Mouse (Mus musculus) E14TG2a.4 (cell line): ENCODE data around the gene Pkp4.

Experiments used
- H3K27me3 ChIP-seq: 2 replicates; pipeline ENCODE4 v1.6.1; 2014; ENCODE audit warnings: low read length, control low read depth; ENCODE audit not compliant: insufficient read depth
- H3K36me3 ChIP-seq: 2 replicates; pipeline ENCODE4 v1.6.1; 2014; ENCODE audit warnings: low read length, control low read depth; ENCODE audit not compliant: insufficient read depth
- H3K4me1 ChIP-seq: replicated peaks from 2 replicates; pipeline ENCODE4 v1.6.1; 2014; ENCODE audit warnings: low read depth, low read length, control low read depth
- H3K4me3 ChIP-seq: replicated peaks from 2 replicates; pipeline ENCODE4 v1.5.1; 2014; ENCODE audit warnings: mild to moderate bottlenecking, low read length
- H3K9me3 ChIP-seq: 2 replicates; pipeline ENCODE4 v1.6.1; 2014; ENCODE audit warnings: low read length, control low read depth
- CTCF ChIP-seq: conservative IDR thresholded peaks from 2 replicates; pipeline ENCODE4 v1.5.1; 2014; ENCODE audit warnings: low read length
- NANOG ChIP-seq: IDR thresholded peaks from 2 replicates; pipeline ENCODE4 v1.6.1; 2014; ENCODE audit warnings: borderline replicate concordance, low read length, mixed read lengths
- POU5F1 ChIP-seq: IDR thresholded peaks from 2 replicates; pipeline ENCODE4 v1.6.1; 2014; ENCODE audit warnings: low read length, borderline replicate concordance

Pkp4 gene

GRCm38 (mm10) chr2:59160605-59160963 lies at the start of gene Pkp4, which contains the start of gene Ccdc148:
Gene Pkp4, plus strand, starts transcription at chr2:59160850.
Gene Ccdc148, minus strand, starts transcription at chr2:59160683.
- Histone ChIP-seq H3K4me3 (peak within 1 kb of the TSS; percentile 96), H3K4me1 (peaks cover 44% of the 10 kb centered on the region), H3K27me3 (no peaks in the 10 kb centered on the region), H3K36me3 (peaks cover 12% of the 10 kb centered on the region; the same call in 1 of the 2 replicates), H3K9me3 (no peaks in the 10 kb centered on the region)
- TF ChIP-seq POU5F1 (no peak), NANOG (no peak), CTCF (no peak)

- no peak overlapping the region for H3K4me3 ChIP-seq
- no peaks in the 10 kb centered on the region for H3K36me3 ChIP-seq
- peaks cover 4% of the 10 kb centered on the region for H3K9me3 ChIP-seq
- H3K27me3 ChIP-seq = 0 out of 2 replicates have a peak, but pooled peaks cover 2% of the 10 kb centered on the region
- H3K4me1 ChIP-seq = no peaks in the 10 kb centered on the region
- TF ChIP-seq POU5F1 = no peak
- no peak for TF ChIP-seq NANOG
- TF ChIP-seq CTCF = no peak
Observed at GRCm38 (mm10) chr2:59129023-59129422, 31.6 kb upstream of the Pkp4 start.

- no peaks in the 10 kb centered on the region for H3K4me1 ChIP-seq
- no peak overlapping the region for H3K4me3 ChIP-seq
- no peak for TF ChIP-seq POU5F1
- TF ChIP-seq CTCF = no peak
- TF ChIP-seq NANOG = no peak
Observed at GRCm38 (mm10) chr2:59129821-59130220, 30.8 kb upstream of the Pkp4 start.

GRCm38 (mm10) chr2:59131044-59131443 lies 29.6 kb upstream of the Pkp4 start:
- Histone ChIP-seq H3K36me3 (no peaks in the 10 kb centered on the region), H3K4me3 (no peak overlapping the region), H3K27me3 (0 out of 2 replicates have a peak, but pooled peaks cover 10% of the 10 kb centered on the region), H3K9me3 (no peaks in the 10 kb centered on the region), H3K4me1 (no peaks in the 10 kb centered on the region)
- TF ChIP-seq NANOG (no peak), CTCF (no peak), POU5F1 (no peak)

More at GRCm38 (mm10) chr2:59129821-59130220, 30.8 kb upstream of the Pkp4 start:
- Histone ChIP-seq H3K9me3 (no peaks in the 10 kb centered on the region), H3K27me3 (0 out of 2 replicates have a peak, but pooled peaks cover 8% of the 10 kb centered on the region), H3K36me3 (no peaks in the 10 kb centered on the region)

GRCm38 (mm10) chr2:59155428-59155827 lies 5.2 kb upstream of the Pkp4 start:
- no peaks in the 10 kb centered on the region for H3K27me3 ChIP-seq
- H3K36me3 ChIP-seq = no peaks in the 10 kb centered on the region
- no peak overlapping the region for H3K4me3 ChIP-seq
- TF ChIP-seq NANOG (no peak), POU5F1 (no peak), CTCF (no peak)
- peaks cover 18% of the 10 kb centered on the region for H3K4me1 ChIP-seq
- H3K9me3 ChIP-seq = no peaks in the 10 kb centered on the region

- H3K27me3 ChIP-seq = no peaks in the 10 kb centered on the region
- no peaks in the 10 kb centered on the region for H3K36me3 ChIP-seq
- no peaks in the 10 kb centered on the region for H3K9me3 ChIP-seq
- no peak overlapping the region for H3K4me3 ChIP-seq
- H3K4me1 ChIP-seq = peaks cover 30% of the 10 kb centered on the region
- TF ChIP-seq CTCF = no peak
- TF ChIP-seq NANOG = no peak
- TF ChIP-seq POU5F1 = no peak
Observed at GRCm38 (mm10) chr2:59158117-59158516, 2.5 kb upstream of the Pkp4 start.

- H3K27me3 ChIP-seq = no peaks in the 10 kb centered on the region
- H3K4me1 ChIP-seq = peaks cover 44% of the 10 kb centered on the region
- TF ChIP-seq NANOG = no peak
- no peak for TF ChIP-seq CTCF
- no peak for TF ChIP-seq POU5F1
- peak overlapping the region; percentile 96 for H3K4me3 ChIP-seq
- H3K36me3 ChIP-seq = peaks cover 8% of the 10 kb centered on the region; the same call in 1 of the 2 replicates
- no peaks in the 10 kb centered on the region for H3K9me3 ChIP-seq
Observed at GRCm38 (mm10) chr2:59159961-59160604, 567 bp upstream of the Pkp4 start.

- TF ChIP-seq POU5F1 (no peak), CTCF (no peak), NANOG (no peak)
- Histone ChIP-seq H3K36me3 (peaks cover 13% of the 10 kb centered on the region; the same call in 1 of the 2 replicates), H3K9me3 (no peaks in the 10 kb centered on the region), H3K4me1 (peaks cover 48% of the 10 kb centered on the region), H3K4me3 (peak overlapping the region; percentile 96), H3K27me3 (no peaks in the 10 kb centered on the region)
Observed at GRCm38 (mm10) chr2:59161021-59161440, 381 bp downstream of the Pkp4 start.

GRCm38 (mm10) chr2:59161441-59162284 lies 1.0 kb downstream of the Pkp4 start:
- TF ChIP-seq CTCF (no peak), NANOG (no peak), POU5F1 (no peak)

More at GRCm38 (mm10) chr2:59161441-59162284, 1.0 kb downstream of the Pkp4 start:
- Histone ChIP-seq H3K4me3 (peak overlapping the region; percentile 96), H3K4me1 (peaks cover 52% of the 10 kb centered on the region), H3K9me3 (no peaks in the 10 kb centered on the region), H3K36me3 (peaks cover 13% of the 10 kb centered on the region; the same call in 1 of the 2 replicates), H3K27me3 (no peaks in the 10 kb centered on the region)
